Mouse (Mus musculus): ENCODE results near the gene Olfr959.

GRCm38 (mm10) chr9:39611953-39612352 is 36.6 kb upstream of the Olfr959 start:
- TF ChIP-seq ZC3H11A (IDR thresholded peaks at IDR 0.05; ENCODE audit: borderline replicate concordance, low read depth, low read length) (0 out of 2 replicates have a peak, but pooled peaks have one; percentile 24), ZNF384 (IDR thresholded peaks at IDR 0.05; ENCODE audit: low read depth, low read length) (no peak), HCFC1 (IDR thresholded peaks at IDR 0.05; ENCODE audit: borderline replicate concordance, insufficient read depth, low read length) (no peak), MAFK (IDR thresholded peaks at IDR 0.05; ENCODE audit: insufficient read depth, low read depth, low read length) (no peak), CHD2 (IDR thresholded peaks at IDR 0.05; ENCODE audit: low read depth, low read length) (no peak)

All from ES-E14 (cell line).